Mouse (Mus musculus) gastrocnemius, postnatal 10 days (tissue): ENCODE results near the gene Akap2. TPM values are rescaled to one million over a fixed set of nuclear protein-coding genes. Genes with fewer than 3 reads are reported as not detected.

Experiments used
- DNase-seq: peaks from one replicate; pipeline ENCODE4 v3.0.0; 2021; ENCODE audit warnings: mixed read lengths
- total RNA-seq, 2 experiments: library from RNA; stranded (reverse); gene quantifications; 2 replicates each; pipeline ENCODE4 v1.2.3; 2021

Akap2 gene
- total RNA-seq, 2 experiments from 2014 or later: 35.9 to 43.1 TPM

GRCm38 (mm10) chr4:57757997-57758396, 40.5 kb downstream of the Akap2 start:
- DNase-seq: no peak

- DNase-seq: no peak
Measured at GRCm38 (mm10) chr4:57762424-57762823, 45.0 kb downstream of the Akap2 start.

GRCm38 (mm10) chr4:57764392-57764791, 46.9 kb downstream of the Akap2 start:
- no peak for DNase-seq

- no peak for DNase-seq
Measured at GRCm38 (mm10) chr4:57764926-57765325, 47.5 kb downstream of the Akap2 start.

- DNase-seq: no peak
Measured at GRCm38 (mm10) chr4:57765806-57766205, 48.3 kb downstream of the Akap2 start.

GRCm38 (mm10) chr4:57769007-57769406, 51.5 kb downstream of the Akap2 start:
- DNase-seq: no peak

- no peak for DNase-seq
Measured at GRCm38 (mm10) chr4:57770185-57770823, 52.8 kb downstream of the Akap2 start.

- no peak for DNase-seq
Measured at GRCm38 (mm10) chr4:57771558-57772219, 54.2 kb downstream of the Akap2 start.

GRCm38 (mm10) chr4:57772851-57773510, 55.5 kb downstream of the Akap2 start:
- DNase-seq: no peak

GRCm38 (mm10) chr4:57774517-57774916, 57.1 kb downstream of the Akap2 start:
- no peak for DNase-seq

- no peak for DNase-seq
Measured at GRCm38 (mm10) chr4:57775582-57775981, 58.1 kb downstream of the Akap2 start.

GRCm38 (mm10) chr4:57780403-57780802, 62.9 kb downstream of the Akap2 start:
- DNase-seq: no peak

GRCm38 (mm10) chr4:57780833-57781641, 63.6 kb downstream of the Akap2 start:
- no peak for DNase-seq

GRCm38 (mm10) chr4:57781994-57782393, 64.5 kb downstream of the Akap2 start:
- peak; percentile 68 for DNase-seq

- no peak for DNase-seq
Measured at GRCm38 (mm10) chr4:57782549-57783390, 65.3 kb downstream of the Akap2 start.

- no peak for DNase-seq
Measured at GRCm38 (mm10) chr4:57783391-57783770, 65.9 kb downstream of the Akap2 start.

GRCm38 (mm10) chr4:57783853-57784600, 66.6 kb downstream of the Akap2 start:
- DNase-seq: no peak

GRCm38 (mm10) chr4:57788709-57789108, 71.3 kb downstream of the Akap2 start:
- DNase-seq: no peak

- no peak for DNase-seq
Measured at GRCm38 (mm10) chr4:57789118-57789517, 71.7 kb downstream of the Akap2 start.

- no peak for DNase-seq
Measured at GRCm38 (mm10) chr4:57793989-57794388, 76.5 kb downstream of the Akap2 start.

GRCm38 (mm10) chr4:57794547-57794946, 77.1 kb downstream of the Akap2 start:
- no peak for DNase-seq
